Mouse (Mus musculus) B cell, adult 2 months (primary cell): ENCODE measurements around the gene Ifih1.

Experiments used
- DNase-seq, 2 experiments: peaks; one replicate each; pipeline ENCODE4 v3.0.0; 2022

Gene Ifih1

DNA sequence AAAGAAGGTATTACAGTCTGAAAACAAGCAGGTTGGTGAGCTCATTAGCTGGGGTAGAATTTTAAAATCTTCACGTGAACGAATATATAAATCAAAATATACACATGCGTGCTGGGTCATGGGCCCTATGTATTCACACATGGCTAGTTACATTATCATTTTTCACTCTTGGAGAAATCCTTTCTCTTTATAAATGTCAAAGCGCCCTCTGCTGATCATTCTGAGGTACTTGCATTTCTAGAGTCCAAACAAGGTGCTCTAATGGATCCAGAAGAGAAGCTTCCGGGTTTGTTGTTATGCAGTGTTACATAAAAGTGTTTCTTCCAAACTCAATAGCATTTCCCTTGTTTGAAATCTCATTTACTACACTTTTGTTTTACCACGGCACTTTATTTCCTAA lies 15.6 kb downstream of the Ifih1 start:
- DNase-seq, result peak; percentile 35 to 41

DNA sequence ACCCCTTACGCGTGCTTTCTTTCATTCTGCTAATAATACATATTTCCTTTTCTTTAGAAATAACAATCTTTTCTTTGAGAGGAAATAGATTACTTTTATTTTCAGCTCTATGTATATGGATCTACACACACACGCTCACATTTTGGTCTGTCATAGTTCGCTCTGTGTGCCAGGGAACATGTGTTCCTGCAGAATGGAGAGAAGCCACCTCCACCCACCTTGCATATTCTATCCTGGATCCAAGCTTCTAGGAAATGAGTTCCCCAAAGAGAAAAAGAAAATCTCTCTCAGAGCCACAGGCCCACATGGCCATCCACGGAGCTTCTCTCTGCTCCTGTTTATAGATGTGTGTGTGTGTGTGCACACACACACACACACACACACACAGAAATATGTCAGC lies 17.7 kb downstream of the Ifih1 start:
- no peak for DNase-seq

GRCm38 (mm10) chr2:62627728-62628127 lies 18.3 kb downstream of the Ifih1 start:
- peak; percentile 23 for DNase-seq

- DNase-seq, result no peak
These were observed 23.0 kb downstream of the Ifih1 start for GRCm38 (mm10) chr2:62623024-62623441.

DNA sequence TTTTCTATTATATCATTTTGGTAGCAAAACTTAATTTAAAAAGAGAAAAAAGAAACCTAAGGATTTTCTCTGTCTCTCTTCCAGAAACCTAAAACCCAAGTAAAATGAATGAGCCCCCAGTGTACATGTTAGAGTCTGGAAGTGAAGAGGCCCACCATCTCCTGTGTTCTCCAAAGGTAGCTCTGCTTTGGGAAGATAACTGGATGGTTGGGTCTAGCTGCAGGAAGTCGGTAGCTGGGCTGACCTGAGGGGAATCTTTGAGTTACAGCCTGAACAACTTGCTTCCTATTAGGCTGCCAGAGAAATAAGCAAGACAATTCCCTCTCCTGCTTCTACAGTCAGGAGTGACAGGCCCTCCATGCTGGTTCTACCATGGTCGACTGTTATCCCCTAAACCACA lies 26.4 kb downstream of the Ifih1 start:
- DNase-seq, result no peak

GRCm38 (mm10) chr2:62618934-62619341 lies 27.1 kb downstream of the Ifih1 start:
- no peak for DNase-seq

DNA sequence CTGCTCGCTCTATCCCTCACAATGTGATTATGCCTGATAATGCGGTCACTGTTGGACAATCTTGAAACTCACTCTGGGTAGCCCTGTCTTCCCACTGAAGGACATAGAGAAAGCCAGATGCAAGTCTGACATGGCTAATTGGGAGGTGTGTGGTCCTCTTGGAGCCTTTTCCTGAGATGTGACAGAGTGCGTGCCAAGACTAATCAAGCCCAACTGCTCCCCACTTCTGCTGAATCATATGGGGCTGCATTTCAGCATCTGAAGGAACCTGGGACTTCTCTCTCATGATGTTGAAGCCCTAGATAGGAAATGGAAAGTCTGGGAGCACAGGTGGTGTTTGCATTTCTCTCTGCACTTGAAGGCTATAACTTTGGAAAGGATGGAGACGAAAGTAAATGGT lies 32.9 kb downstream of the Ifih1 start:
- no peak for DNase-seq

GRCm38 (mm10) chr2:62606205-62606604 lies 39.9 kb downstream of the Ifih1 start:
- DNase-seq, result peak; percentile 5 to 10

GRCm38 (mm10) chr2:62603530-62603929 lies 42.5 kb downstream of the Ifih1 start:
- no peak for DNase-seq

DNA sequence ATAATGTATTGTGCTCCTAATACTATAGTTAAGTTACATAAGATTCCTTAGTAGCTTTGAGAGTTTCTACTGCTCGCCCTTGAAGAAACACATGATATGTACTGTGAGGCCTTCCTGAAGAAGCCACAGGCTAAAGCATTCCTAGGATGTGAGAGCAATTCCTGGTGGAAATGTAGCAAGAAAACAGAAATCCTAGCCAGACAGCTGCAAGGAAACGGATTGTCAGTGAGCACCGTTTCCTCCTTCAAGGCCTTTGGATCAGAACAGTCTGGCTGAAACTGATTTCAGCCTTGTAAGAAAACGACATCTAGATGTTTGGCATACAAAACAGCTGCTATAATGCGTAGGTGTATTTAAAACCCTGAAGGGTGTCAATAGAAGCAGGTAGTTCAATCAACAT lies 49.5 kb downstream of the Ifih1 start:
- DNase-seq, result no peak

- DNase-seq, result no peak
These were observed 51.6 kb downstream of the Ifih1 start for GRCm38 (mm10) chr2:62594491-62594890.

- no peak for DNase-seq
These were observed 54.5 kb downstream of the Ifih1 start for GRCm38 (mm10) chr2:62591555-62591954.

DNA sequence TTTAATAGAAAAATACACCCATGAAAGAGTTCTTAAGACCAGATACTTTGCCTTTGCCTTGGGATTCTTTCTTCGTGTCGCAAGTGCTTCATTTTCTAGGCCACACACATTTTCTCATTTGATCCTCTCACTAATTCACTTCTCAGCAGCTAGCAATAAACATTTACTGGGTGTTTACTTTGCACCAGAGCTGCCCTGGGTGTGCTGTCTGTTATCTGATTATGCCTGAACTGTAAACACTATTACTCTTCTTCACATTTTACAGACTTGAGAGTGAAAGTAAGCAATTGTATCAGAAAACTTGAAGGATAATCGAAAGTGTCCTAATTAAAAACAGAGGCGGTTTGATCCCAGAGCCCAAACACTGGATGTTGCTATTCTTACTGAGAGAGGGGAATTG lies 56.7 kb downstream of the Ifih1 start:
- DNase-seq, result no peak

GRCm38 (mm10) chr2:62585769-62586168 lies 60.3 kb downstream of the Ifih1 start:
- DNase-seq, result no peak

DNA sequence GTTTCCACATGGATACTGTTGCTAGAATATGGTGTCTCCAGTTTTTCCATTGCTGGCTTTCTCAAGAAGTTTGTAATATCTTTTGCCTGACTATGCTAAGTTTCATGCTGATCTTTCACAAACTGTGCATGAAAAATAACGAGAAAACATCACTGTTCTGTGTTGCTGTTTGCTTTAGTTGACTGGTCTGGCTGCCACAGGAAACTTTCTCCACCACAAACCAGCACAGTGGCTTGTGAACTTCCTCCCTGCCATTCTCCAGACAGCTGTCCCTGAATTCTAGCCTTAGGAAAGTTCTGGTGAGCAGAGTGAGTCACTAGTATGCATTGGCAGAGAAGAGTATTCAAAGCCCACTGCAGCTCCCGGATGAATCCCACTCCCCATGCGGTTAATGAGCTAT lies 71.1 kb downstream of the Ifih1 start:
- DNase-seq, result no peak

- no peak for DNase-seq
These were observed 71.8 kb downstream of the Ifih1 start for GRCm38 (mm10) chr2:62574250-62574649.

DNA sequence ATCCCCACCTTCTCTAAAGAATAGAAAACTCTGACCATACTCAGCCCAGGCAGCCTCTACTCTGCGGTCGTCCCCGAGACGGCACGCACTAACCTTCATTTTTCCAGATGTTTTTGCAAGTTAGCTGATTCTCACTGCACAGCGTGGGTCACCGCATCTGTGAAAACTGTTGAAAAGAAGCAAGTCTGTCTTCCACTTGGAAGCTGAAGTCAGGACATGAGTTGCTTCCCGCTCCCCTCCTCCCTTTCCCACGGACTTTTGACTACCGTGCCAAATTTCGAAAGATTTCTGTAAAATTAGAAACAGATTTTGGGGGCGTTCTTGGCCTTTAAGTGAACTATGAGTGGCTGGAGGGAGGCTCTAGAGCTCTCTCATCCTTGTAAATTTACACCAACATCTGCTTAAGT lies 72.3 kb downstream of the Ifih1 start, which contains the start of gene Fap:
Gene Fap (minus strand): TSS at position 323 of the 407 bp plus-strand sequence.
- no peak for DNase-seq

DNA sequence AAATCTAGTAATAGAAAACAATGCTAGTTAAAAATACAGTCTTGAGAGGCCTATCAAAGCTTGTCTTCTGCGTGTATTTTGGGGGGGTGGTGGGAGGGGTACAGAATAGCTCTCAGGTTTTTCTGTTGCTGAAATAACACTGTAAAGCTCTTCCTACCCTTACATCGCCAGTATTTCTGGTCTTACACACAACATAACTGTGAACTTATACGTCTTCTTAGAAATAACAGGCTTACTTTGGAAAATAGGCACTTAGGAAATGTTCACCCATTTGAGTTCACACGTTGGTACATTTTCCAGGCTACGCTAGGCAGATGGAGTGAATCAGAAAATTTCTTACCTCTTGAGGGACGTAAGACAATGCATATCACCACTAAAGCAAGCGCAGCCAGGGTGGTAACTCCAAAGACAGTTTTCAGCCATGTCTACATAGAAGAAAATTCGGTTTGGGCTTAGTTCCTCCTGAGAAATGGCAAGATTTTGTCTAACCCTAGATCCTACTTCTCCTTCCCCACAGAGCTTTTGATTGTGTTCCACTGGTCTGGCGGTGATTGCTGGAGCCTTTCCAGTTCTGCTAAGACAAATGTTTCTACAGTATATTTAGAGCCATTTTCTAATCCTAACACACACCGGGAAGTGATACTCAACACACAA lies 72.8 kb downstream of the Ifih1 start:
- no peak for DNase-seq

DNA sequence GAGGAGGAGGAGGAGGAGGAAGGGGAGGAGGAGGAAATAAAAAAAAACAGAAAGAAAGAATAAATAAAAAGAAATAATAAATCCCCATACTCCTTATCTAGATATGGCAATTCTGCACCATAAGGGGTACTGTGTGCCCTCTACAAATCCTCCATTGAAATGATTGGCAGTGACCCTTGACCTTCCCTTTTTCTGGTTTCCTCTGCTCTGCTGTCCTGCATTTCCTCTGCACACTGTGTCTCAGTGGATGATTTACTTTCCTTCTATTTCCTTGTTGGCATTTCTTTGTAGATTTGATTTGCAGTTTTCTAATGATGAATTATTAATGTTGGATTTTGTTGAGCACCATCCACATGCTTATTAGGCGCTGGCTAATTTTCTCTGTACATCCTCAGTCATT lies 81.4 kb downstream of the Ifih1 start:
- no peak for DNase-seq

DNA sequence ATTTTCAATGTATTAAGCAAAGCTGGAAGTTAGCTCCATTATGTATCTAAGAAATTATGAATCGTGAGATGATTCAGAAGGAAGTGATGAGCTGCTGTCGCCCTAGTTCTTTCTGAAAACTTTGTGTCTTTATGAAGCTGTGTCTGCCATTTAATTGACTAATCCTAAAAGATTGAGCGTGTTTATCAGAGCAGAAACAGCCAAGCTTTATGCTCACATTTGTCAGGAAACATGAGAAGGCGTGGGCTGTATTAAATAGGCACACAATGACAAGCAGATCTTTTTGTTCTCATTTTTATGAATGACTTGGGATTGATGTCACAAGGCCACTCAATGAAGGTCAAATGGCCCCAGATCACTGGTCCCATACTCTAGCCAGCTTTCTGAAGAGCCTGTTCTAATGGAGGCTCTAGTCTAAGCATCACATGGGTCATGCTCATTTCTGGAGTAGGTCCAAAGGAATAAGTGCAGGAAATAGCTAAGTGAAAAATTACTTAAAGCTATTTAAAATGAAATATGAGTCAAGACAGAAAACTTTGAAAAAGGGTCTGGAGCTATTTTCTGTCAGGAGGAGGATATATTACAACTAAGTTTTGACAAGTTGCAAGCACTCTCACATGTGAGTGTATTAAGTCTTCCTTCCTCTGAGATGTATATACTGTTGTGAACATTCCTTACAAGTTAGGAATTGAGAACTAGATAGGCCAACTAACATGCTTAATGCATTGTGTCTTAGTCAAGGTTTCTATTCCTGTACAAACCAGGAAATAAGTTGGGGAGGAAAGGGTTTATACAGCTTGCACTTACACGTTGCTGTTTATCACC lies 83.2 kb downstream of the Ifih1 start:
- DNase-seq, result no peak

GRCm38 (mm10) chr2:62557417-62557816 lies 88.6 kb downstream of the Ifih1 start:
- peak; percentile 21 to 32 for DNase-seq

GRCm38 (mm10) chr2:62556349-62556748 lies 89.7 kb downstream of the Ifih1 start:
- no peak for DNase-seq

- DNase-seq, result no peak
These were observed 96.4 kb downstream of the Ifih1 start for GRCm38 (mm10) chr2:62549659-62550058.

DNA sequence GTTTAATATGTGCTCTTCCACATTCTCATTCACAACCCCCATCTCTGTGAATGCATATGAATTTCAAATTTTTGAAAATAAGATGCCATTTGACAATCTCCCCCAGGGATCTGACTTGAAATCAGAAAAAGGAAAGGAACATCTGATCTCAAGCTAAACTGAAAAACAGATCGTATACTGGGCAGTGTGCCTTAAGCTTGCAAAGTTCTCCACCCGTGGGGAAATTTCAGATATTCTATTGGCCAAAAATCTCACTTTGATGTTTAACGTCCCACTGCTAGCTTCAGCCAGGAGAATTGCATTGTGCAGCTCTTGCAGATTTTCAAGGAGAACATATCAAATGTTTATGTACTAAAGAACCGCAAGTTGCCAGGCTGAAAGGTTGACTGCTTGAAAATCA lies 96.9 kb downstream of the Ifih1 start:
- no peak for DNase-seq
